Mouse (Mus musculus) MEL (cell line): ENCODE results near the gene Gla. TPM values are rescaled to one million over a fixed set of nuclear protein-coding genes. Genes with fewer than 3 reads are reported as not detected.

Experiments
- DNase-seq: peaks from one replicate; pipeline ENCODE4 v3.0.0; 2011; ENCODE audit warnings: low read depth, low spot score
- H3K27ac ChIP-seq: 2 replicates; pipeline ENCODE4 v1.5.1; 2012; ENCODE audit warnings: low read depth, mild to moderate bottlenecking, control low read depth, low read length, moderate library complexity; ENCODE audit not compliant: control insufficient read depth
- H3K27me3 ChIP-seq, 2 experiments: fragments of 150-350 bp in 1 of 2; sonication (generic) in 1 of 2; 2 replicates each; pipeline ENCODE4 v1.6.1; 2012; ENCODE audit warnings: low read length in 2 of 2, mild to moderate bottlenecking in 2 of 2, improper control_type of control experiment in 1 of 2, moderate library complexity in 1 of 2; ENCODE audit not compliant: insufficient read depth in 2 of 2, control insufficient read depth in 1 of 2
- H3K36me3 ChIP-seq, 2 experiments: 2 replicates each; pipeline ENCODE4 v1.6.1; 2012 to 2014; ENCODE audit warnings: low read length in 2 of 2, improper control_type of control experiment in 1 of 2, inconsistent platforms in 1 of 2, mild to moderate bottlenecking in 1 of 2; ENCODE audit not compliant: insufficient read depth in 2 of 2, control insufficient read depth in 1 of 2
- H3K4me1 ChIP-seq, 2 experiments: fragments of 150-350 bp in 1 of 2; sonication (generic) in 1 of 2; 2 replicates each; pipeline ENCODE4 v1.6.1; 2012; ENCODE audit warnings: low read length in 2 of 2, improper control_type of control experiment in 1 of 2, mild to moderate bottlenecking in 1 of 2; ENCODE audit not compliant: insufficient read depth in 2 of 2, control insufficient read depth in 1 of 2
- H3K4me3 ChIP-seq, 2 experiments: fragments of 150-350 bp in 1 of 2; sonication (generic) in 1 of 2; 2 replicates each; pipeline ENCODE4 v1.5.1; 2012; ENCODE audit warnings: low read depth in 2 of 2, low read length in 2 of 2, mild to moderate bottlenecking in 2 of 2, moderate library complexity in 2 of 2, control low read depth in 1 of 2, improper control_type of control experiment in 1 of 2; ENCODE audit not compliant: control insufficient read depth in 1 of 2, insufficient read depth in 1 of 2
- H3K79me2 ChIP-seq: 2 replicates; pipeline ENCODE4 v1.6.1; 2012; ENCODE audit warnings: mild to moderate bottlenecking, low read length, moderate library complexity; ENCODE audit not compliant: control insufficient read depth, poor library complexity, insufficient read depth
- H3K9ac ChIP-seq: 2 replicates; pipeline ENCODE4 v1.6.1; 2012; ENCODE audit warnings: low read depth, mild to moderate bottlenecking, control low read depth, low read length, moderate library complexity; ENCODE audit not compliant: control insufficient read depth, poor library complexity, severe bottlenecking
- H3K9me3 ChIP-seq: fragments of 150-350 bp; sonication (generic); replicated peaks from 2 replicates; pipeline ENCODE4 v1.6.1; 2012; ENCODE audit warnings: mild to moderate bottlenecking, low read length, improper control_type of control experiment, moderate library complexity; ENCODE audit not compliant: insufficient read depth
- CHD1 ChIP-seq: IDR thresholded peaks from 2 replicates; pipeline ENCODE4 v1.6.1; 2012; ENCODE audit warnings: low read depth, mild to moderate bottlenecking, inconsistent platforms, low read length, improper control_type of control experiment
- CHD2 ChIP-seq: IDR thresholded peaks from 2 replicates; pipeline ENCODE4 v1.6.1; 2011; ENCODE audit warnings: low read length, improper control_type of control experiment
- CTCF ChIP-seq, 3 experiments: IDR thresholded peaks in 2 of 3; conservative IDR thresholded peaks in 1 of 3; 2 replicates each; pipeline ENCODE4 v1.5.1; 2011 to 2012; ENCODE audit warnings: low read length in 3 of 3, low read depth in 2 of 3, mild to moderate bottlenecking in 2 of 3, improper control_type of control experiment in 1 of 3, inconsistent platforms in 1 of 3, mixed read lengths in 1 of 3, moderate library complexity in 1 of 3; ENCODE audit not compliant: control insufficient read depth in 1 of 3, insufficient read depth in 1 of 3, poor library complexity in 1 of 3, severe bottlenecking in 1 of 3
- ELF1 ChIP-seq: IDR thresholded peaks from 2 replicates; pipeline ENCODE4 v1.6.1; 2014; ENCODE audit warnings: low read depth, mild to moderate bottlenecking, inconsistent platforms, low read length, improper control_type of control experiment, moderate library complexity
- EP300 ChIP-seq, 2 experiments: IDR thresholded peaks; 2 replicates each; pipeline ENCODE4 v1.6.1; 2011; ENCODE audit warnings: improper control_type of control experiment in 2 of 2, low read length in 2 of 2, low read depth in 1 of 2, mild to moderate bottlenecking in 1 of 2
- ETS1 ChIP-seq: IDR thresholded peaks from 2 replicates; pipeline ENCODE4 v1.6.1; 2012; ENCODE audit warnings: low read depth, mild to moderate bottlenecking, inconsistent platforms, low read length, improper control_type of control experiment, moderate library complexity
- GATA1 ChIP-seq: IDR thresholded peaks from 2 replicates; pipeline ENCODE4 v1.6.1; 2011; ENCODE audit warnings: low read depth, low read length, improper control_type of control experiment
- HCFC1 ChIP-seq: IDR thresholded peaks from 2 replicates; pipeline ENCODE4 v1.6.1; 2012; ENCODE audit warnings: low read depth, mild to moderate bottlenecking, inconsistent platforms, low read length, improper control_type of control experiment, moderate library complexity
- JUND ChIP-seq: IDR thresholded peaks from 2 replicates; pipeline ENCODE4 v1.6.1; 2011; ENCODE audit warnings: low read depth, mild to moderate bottlenecking, improper control_type of control experiment, low read length
- MAZ ChIP-seq: IDR thresholded peaks from 2 replicates; pipeline ENCODE4 v1.6.1; 2012; ENCODE audit warnings: low read depth, mild to moderate bottlenecking, inconsistent platforms, low read length, improper control_type of control experiment
- MEF2A ChIP-seq: IDR thresholded peaks from 2 replicates; pipeline ENCODE4 v1.6.1; 2014; ENCODE audit warnings: low read depth, mild to moderate bottlenecking, inconsistent platforms, low read length, improper control_type of control experiment; ENCODE audit not compliant: poor library complexity, insufficient replicate concordance, severe bottlenecking; ENCODE audit errors: extremely low read depth
- MYB ChIP-seq: IDR thresholded peaks from 2 replicates; pipeline ENCODE4 v1.6.1; 2011; ENCODE audit warnings: mild to moderate bottlenecking, low read depth, low read length, improper control_type of control experiment
- MYC ChIP-seq: IDR thresholded peaks from 2 replicates; pipeline ENCODE4 v1.6.1; 2011; ENCODE audit warnings: low read depth, mild to moderate bottlenecking, low read length, improper control_type of control experiment, moderate library complexity
- NELFE ChIP-seq: IDR thresholded peaks from 2 replicates; pipeline ENCODE4 v1.6.1; 2011; ENCODE audit warnings: low read depth, low read length, improper control_type of control experiment
- POLR2AphosphoS5 ChIP-seq: IDR thresholded peaks from 2 replicates; pipeline ENCODE4 v1.6.1; 2012; ENCODE audit warnings: low read depth, borderline replicate concordance, mild to moderate bottlenecking, inconsistent platforms, low read length, moderate library complexity, mixed read lengths
- RCOR1 ChIP-seq: IDR thresholded peaks from 2 replicates; pipeline ENCODE4 v1.6.1; 2012; ENCODE audit warnings: low read depth, mild to moderate bottlenecking, inconsistent platforms, low read length, improper control_type of control experiment
- SMC3 ChIP-seq: IDR thresholded peaks from 2 replicates; pipeline ENCODE4 v1.6.1; 2011; ENCODE audit warnings: low read depth, low read length, improper control_type of control experiment
- TCF12 ChIP-seq: IDR thresholded peaks from 2 replicates; pipeline ENCODE4 v1.6.1; 2014; ENCODE audit warnings: low read depth, mild to moderate bottlenecking, inconsistent platforms, low read length, improper control_type of control experiment, moderate library complexity
- ZC3H11A ChIP-seq: IDR thresholded peaks from 2 replicates; pipeline ENCODE4 v1.6.1; 2012; ENCODE audit warnings: low read depth, mild to moderate bottlenecking, inconsistent platforms, low read length, improper control_type of control experiment
- ZMIZ1 ChIP-seq: IDR thresholded peaks from 2 replicates; pipeline ENCODE4 v1.6.1; 2012; ENCODE audit warnings: low read depth, mild to moderate bottlenecking, inconsistent platforms, low read length, improper control_type of control experiment, moderate library complexity
- polyA plus RNA-seq, 2 experiments: library from polyadenylated mRNA; stranded (reverse) in 1 of 2; unstranded in 1 of 2; fragments of >175 nt in 1 of 2; fragments of >200 nt in 1 of 2; gene quantifications; 2 replicates each; pipeline versions ENCODE4 v1.2.1 to v1.2.4; 2012; ENCODE audit warnings: low replicate concordance in 2 of 2, low read depth in 1 of 2; ENCODE audit not compliant: insufficient read length in 2 of 2, insufficient read depth in 1 of 2, missing spikeins in 1 of 2
- total RNA-seq: library from RNA; depleted of rRNA; stranded (reverse); fragments of 300-350 nt; gene quantifications from 2 replicates; pipeline ENCODE4 v1.2.3, GENCODE M21; 2012

Gene Gla
- total and polyA plus RNA-seq, 3 experiments = 10.2 to 17.0 TPM; not detected in 1

DNA sequence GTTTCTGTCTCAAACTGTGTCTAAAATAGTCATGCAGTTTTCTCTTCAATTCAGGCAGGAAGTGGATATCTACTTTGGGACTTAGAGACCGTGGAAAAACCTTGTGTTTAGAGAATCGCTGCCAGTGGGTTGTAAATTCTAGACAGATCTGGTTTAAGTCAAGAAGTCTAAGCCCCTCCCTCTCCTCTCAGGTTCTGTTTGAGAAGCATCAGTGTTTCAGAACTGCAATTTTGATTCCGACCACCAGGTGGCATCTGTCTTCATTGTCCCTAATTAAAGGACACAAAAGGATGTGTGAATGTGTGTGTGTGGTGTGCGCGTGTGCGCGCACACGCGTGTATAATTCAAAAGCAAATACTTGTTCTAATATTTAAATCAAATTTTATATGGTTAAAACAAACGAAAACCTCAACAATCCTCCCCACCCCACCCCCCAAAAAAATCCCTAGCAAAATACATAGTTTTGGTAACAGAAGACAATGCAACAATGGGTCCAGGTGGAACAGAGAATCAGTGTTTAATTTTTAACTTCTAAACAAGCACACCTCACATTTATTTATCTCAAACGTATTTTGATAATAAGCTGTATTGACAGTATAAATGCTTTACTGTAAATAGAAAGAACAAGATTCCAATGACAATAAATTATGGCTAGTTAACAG lies 47.2 kb upstream of the Gla start (continued):
- TF ChIP-seq ZC3H11A (peak; percentile 51), CTCF (IDR thresholded peaks at IDR 0.05 in 2 of 3, conservative IDR thresholded peaks at IDR 0.05 in 1 of 3; ENCODE audit: control insufficient read depth in 1 of 3, insufficient read depth in 1 of 3, low read depth in 2 of 3, low read length in 3 of 3, poor library complexity in 1 of 3, severe bottlenecking in 1 of 3) (peak; percentile 48 to 91 (median 84)), POLR2AphosphoS5 (no peak), CHD2 (no peak), CHD1 (no peak), ETS1 (no peak), MAZ (no peak)

DNA sequence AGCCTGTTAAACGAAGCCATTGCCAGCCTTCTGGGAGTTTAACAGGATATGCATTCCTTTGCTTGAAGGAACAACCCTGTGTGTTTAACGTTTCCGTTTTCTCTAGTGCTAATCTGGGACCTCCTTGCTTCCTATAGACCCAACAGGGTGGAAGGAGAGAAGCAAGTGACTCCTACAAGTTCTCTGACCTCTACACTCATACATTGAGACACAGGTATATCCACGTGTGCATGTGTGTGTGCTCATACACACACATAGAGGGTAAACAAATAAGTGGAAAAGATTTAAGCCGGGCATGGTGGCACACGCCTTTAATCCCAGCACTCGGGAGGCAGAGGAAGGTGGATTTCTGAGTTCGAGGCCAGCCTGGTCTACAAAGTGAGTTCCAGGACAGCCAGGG lies 46.5 kb upstream of the Gla start:
- no peak for DNase-seq
- no peak for TF ChIP-seq CHD1
- TF ChIP-seq POLR2AphosphoS5 = no peak
- no peak for TF ChIP-seq HCFC1
- no peak for TF ChIP-seq JUND
- no peak for TF ChIP-seq ZMIZ1
- no peak for TF ChIP-seq ELF1
- no peak for TF ChIP-seq RCOR1
- TF ChIP-seq SMC3 = no peak
- TF ChIP-seq EP300 (IDR thresholded peaks at IDR 0.05; ENCODE audit: low read depth in 1 of 2, low read length in 2 of 2) = no peak
- no peak for TF ChIP-seq MYC
- TF ChIP-seq, all 39 proteins: peak for 0

DNA sequence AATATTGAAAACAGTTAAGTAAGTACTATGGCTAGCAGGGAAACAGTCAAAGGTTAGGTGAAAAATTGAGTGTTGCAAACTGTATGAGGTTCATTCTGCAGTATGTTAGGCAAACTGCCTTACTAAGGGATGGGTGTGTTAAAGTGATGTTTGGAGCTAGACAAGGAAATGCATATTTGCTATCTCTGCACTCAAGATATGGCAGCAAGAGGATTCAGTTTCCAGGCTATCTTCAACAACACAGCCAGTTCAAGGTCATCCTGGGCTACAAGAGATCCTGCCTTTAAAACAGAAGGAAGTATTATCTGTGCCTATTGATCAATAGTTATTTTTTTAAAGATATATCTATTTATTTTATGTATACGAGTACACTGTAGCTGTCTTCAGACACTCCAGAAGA lies 45.4 kb upstream of the Gla start:
- DNase-seq = peak; percentile 49
- H3K27ac ChIP-seq = no peak overlapping the region
- peak; percentile 60; the same call in 1 of the 2 replicates for TF ChIP-seq TCF12
- TF ChIP-seq MYB = peak; percentile 24; the same call in 1 of the 2 replicates
- peak; percentile 74 to 78 for TF ChIP-seq EP300 (IDR thresholded peaks at IDR 0.05; ENCODE audit: low read depth in 1 of 2, low read length in 2 of 2)
- TF ChIP-seq NELFE = no peak
- 0 out of 2 replicates have a peak, but pooled peaks have one; percentile 9 for TF ChIP-seq MEF2A
- TF ChIP-seq GATA1 = peak; percentile 59
- TF ChIP-seq, all 39 proteins: peak for 5
- Histone ChIP-seq H3K4me1 (peaks cover 14 to 17% of the 10 kb centered on the region in 2 experiments), H3K79me2 (no peaks in the 10 kb centered on the region), H3K9ac (no peak overlapping the region), H3K36me3 (peaks cover 0 to 19% of the 10 kb centered on the region in 2 experiments; a peak in 2 of 4 replicates), H3K4me3 (no peak overlapping the region), H3K27me3 (peaks cover 0 to 1% of the 10 kb centered on the region in 2 experiments; a peak in 1 of 4 replicates), H3K9me3 (no peaks in the 10 kb centered on the region)

More for the DNA sequence above, 46.5 kb upstream of the Gla start:
- Histone ChIP-seq H3K79me2 (no peaks in the 10 kb centered on the region), H3K4me3 (no peak overlapping the region), H3K36me3 (peaks cover 0 to 9% of the 10 kb centered on the region in 2 experiments; a peak in 2 of 4 replicates), H3K27me3 (peaks cover 1 to 2% of the 10 kb centered on the region in 2 experiments; a peak in 2 of 4 replicates), H3K9me3 (no peaks in the 10 kb centered on the region), H3K4me1 (peaks cover 5 to 9% of the 10 kb centered on the region in 2 experiments; a peak in 3 of 4 replicates), H3K9ac (no peak overlapping the region), H3K27ac (no peak overlapping the region)
